Mouse (Mus musculus) layer of hippocampus, adult 9-10 months (tissue): Measurements from ENCODE around the gene Jph2.
"Not testable (repeated sequence)": the region's sequence is repeated elsewhere in the genome, so short reads cannot be mapped to it uniquely, and the experiment has no call there.

Experiments
- DNase-seq: peaks from one replicate; pipeline ENCODE4 v3.0.0; 2022; ENCODE audit warnings: low spot score

Gene Jph2

GRCm38 (mm10) chr2:163411344-163411743, 13.6 kb upstream of the Jph2 start:
- DNase-seq: not testable (repeated sequence)

GRCm38 (mm10) chr2:163410211-163410610, 12.4 kb upstream of the Jph2 start:
- no peak for DNase-seq

GRCm38 (mm10) chr2:163404037-163404815, 6.4 kb upstream of the Jph2 start:
- DNase-seq: no peak

- peak; percentile 94 for DNase-seq
Measured at GRCm38 (mm10) chr2:163401221-163401620, 3.4 kb upstream of the Jph2 start.

GRCm38 (mm10) chr2:163399222-163399621, 1.4 kb upstream of the Jph2 start:
- DNase-seq: no peak

- no peak for DNase-seq
Measured at GRCm38 (mm10) chr2:163398770-163399169, 977 bp upstream of the Jph2 start.

- DNase-seq: no peak
Measured at GRCm38 (mm10) chr2:163397071-163397470, 722 bp downstream of the Jph2 start.

GRCm38 (mm10) chr2:163394977-163395376, 2.8 kb downstream of the Jph2 start:
- DNase-seq: no peak

GRCm38 (mm10) chr2:163393976-163394375, 3.8 kb downstream of the Jph2 start:
- no peak for DNase-seq

- DNase-seq: no peak
Measured at GRCm38 (mm10) chr2:163393241-163393640, 4.6 kb downstream of the Jph2 start.

GRCm38 (mm10) chr2:163392436-163392835, 5.4 kb downstream of the Jph2 start:
- no peak for DNase-seq

- DNase-seq: no peak
Measured at GRCm38 (mm10) chr2:163386423-163387190, 11.2 kb downstream of the Jph2 start.

GRCm38 (mm10) chr2:163385126-163385525, 12.7 kb downstream of the Jph2 start:
- DNase-seq: no peak

- no peak for DNase-seq
Measured at GRCm38 (mm10) chr2:163381246-163381645, 16.5 kb downstream of the Jph2 start.

- no peak for DNase-seq
Measured at GRCm38 (mm10) chr2:163379366-163379765, 18.4 kb downstream of the Jph2 start.

GRCm38 (mm10) chr2:163376082-163376481, 21.7 kb downstream of the Jph2 start:
- DNase-seq: no peak

- DNase-seq: no peak
Measured at GRCm38 (mm10) chr2:163375468-163375867, 22.3 kb downstream of the Jph2 start.

- DNase-seq: no peak
Measured at GRCm38 (mm10) chr2:163372627-163373026, 25.2 kb downstream of the Jph2 start.

GRCm38 (mm10) chr2:163370175-163370574, 27.6 kb downstream of the Jph2 start:
- DNase-seq: no peak

GRCm38 (mm10) chr2:163364785-163365541, 32.8 kb downstream of the Jph2 start:
- no peak for DNase-seq

GRCm38 (mm10) chr2:163362940-163363921, 34.6 kb downstream of the Jph2 start:
- DNase-seq: no peak
